Mouse (Mus musculus): Measurements from ENCODE around the gene Haspin. TPM values are rescaled to one million over a fixed set of nuclear protein-coding genes. Genes with fewer than 3 reads are reported as not detected.

Gene Haspin
- polyA plus RNA-seq (2014; fragmentation: Nextera tagmentation; extraction: Ambion mirVana): 7.9 and 8.8 TPM in 2 replicates

DNA sequence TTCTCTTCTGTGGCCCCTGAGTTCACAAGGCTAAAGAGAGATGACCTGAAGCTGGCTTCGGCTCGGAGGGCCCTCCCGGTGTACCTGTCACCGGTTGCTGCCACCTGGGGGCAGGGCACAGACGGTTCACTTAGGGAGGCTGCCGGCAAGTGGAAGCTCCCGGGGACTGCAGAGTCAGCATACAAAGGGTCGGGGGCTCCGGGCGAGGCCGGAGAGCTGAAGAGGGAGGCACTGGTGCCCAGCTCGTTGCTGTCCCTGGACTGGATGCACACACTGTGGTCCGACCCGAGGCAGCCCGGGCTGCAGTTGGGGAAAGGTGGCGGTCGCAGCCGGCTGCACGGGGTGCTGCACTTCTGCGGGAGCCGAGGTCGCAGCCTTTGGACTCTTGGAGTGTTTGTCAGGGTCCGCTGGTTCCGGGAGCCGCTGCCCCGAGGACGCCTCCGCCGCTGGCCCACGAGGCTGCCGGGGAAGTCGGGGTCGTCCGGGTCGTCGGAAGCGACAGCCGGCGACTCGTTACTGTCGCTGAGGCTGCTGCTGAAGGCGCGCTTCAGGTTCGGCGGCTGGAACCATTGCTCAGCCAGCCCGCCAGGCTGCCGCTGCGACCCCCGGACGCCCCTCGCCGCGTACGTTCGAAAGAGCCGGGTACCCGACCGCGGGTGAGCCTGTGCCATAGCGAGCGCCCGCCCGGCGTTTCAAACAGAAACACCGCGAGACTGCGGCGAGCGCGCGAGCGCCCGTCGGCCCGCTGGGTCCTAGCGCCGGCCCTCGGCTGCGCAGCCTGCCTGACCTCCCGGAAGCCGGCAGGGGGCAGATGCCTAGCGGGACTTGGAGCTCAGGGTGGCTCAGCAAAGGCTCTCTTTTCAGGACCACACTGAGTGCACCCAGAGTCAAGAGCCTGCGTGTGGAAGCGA is at the start of gene Haspin:
Gene Haspin, minus strand, starts transcription at position 704 of the 911 bp plus-strand sequence.
- peaks cover 7 to 28% of the 10 kb centered on the region in 2 experiments for H3K4me1 ChIP-seq (ENCODE audit: control insufficient read depth in 2 of 2, insufficient read depth in 2 of 2, low read length in 2 of 2)
- H3K9ac ChIP-seq (ENCODE audit: low read length): peak within 1 kb of the TSS; percentile 86
- peak within 1 kb of the TSS; percentile 87 for H3K4me2 ChIP-seq (ENCODE audit: low read length)
- H3K36me3 ChIP-seq (ENCODE audit: control insufficient read depth, insufficient read depth, low read length): peaks cover 18% of the 10 kb centered on the region
- no peaks in the 10 kb centered on the region for H3K9me3 ChIP-seq (ENCODE audit: control insufficient read depth, low read length)
- peak; percentile 85 for ATAC-seq (ENCODE audit: insufficient number of reproducible peaks, insufficient read depth, low FRiP score, low read depth)
- H3K4me3 ChIP-seq (ENCODE audit: control insufficient read depth in 1 of 2, insufficient read depth in 1 of 2, low read depth in 1 of 2, low read length in 2 of 2): peak within 1 kb of the TSS; percentile 84 to 89
- peak within 1 kb of the TSS in 1 of 2 experiments; percentile 6; a peak in 1 of 4 replicates for H3K27ac ChIP-seq (replicated peaks in 1 of 2; ENCODE audit: control insufficient read depth in 1 of 2, insufficient read depth in 1 of 2, low read depth in 2 of 2, low read length in 2 of 2)
- no peaks in the 10 kb centered on the region for H3K27me3 ChIP-seq (ENCODE audit: control insufficient read depth, insufficient read depth, low read length)
- WGBS: under 1% methylated on average over 81 of the region's 84 CpGs

DNA sequence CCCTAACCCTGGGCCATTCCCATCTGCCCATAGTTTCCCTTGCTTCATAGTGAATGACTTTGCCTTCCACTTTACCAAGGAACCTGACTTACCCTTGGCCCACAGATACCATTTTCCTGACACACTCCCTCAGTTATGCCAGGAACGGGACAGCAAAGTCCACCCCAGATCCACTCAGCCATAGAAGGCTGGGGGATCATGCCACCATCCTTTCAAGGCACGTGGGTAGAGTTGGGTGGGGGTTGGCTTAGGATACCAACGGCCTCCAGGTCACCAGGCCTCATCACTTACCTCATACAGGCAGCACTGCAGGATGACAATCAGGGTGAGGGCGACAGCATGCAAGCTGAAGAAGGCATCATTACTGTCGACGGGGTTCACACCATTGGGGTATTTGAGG is 49.1 kb upstream of the Haspin start:
- peaks cover 92% of the 10 kb centered on the region for H3K36me3 ChIP-seq (ENCODE audit: control insufficient read depth, insufficient read depth, low read length)

DNA sequence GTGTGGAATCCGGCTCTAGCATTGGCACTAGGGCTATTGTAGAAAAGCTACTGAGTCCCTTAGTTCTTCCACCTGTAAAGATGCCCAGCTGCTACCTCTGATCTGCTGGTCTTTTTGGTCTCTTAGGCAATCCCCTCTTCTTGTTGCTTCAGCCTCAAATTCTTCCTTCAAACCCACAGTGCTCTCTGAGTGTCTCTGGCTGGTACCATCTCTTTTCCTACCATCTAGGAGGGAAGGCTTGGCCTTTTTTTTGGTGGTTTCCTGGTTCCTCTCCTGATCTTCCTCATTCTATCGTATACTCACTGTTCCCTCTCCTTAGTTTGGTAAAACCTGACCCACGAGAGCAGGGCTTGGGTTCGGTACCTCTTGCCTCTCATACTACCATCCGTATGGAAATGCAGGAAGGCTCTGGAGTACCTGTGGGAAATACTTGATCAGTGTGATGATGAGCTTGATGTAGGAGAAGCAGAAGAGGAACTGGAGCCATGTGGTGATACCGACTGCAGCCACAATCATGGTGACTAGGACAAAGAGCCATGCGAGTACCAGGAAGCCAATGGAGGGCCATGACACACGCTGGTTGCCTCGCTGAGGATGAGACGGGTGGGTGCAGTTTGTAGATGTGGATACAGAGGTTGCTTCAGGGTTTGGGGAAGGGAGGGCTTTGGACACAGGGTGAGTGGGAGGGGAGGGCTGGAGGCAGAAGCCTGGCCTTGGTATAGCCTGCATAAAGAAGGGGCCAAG is 48.0 kb upstream of the Haspin start:
- no peak for ATAC-seq (ENCODE audit: insufficient number of reproducible peaks, insufficient read depth, low FRiP score, low read depth)
- WGBS: 85% methylated on average over 10 of the region's 10 CpGs
- Histone ChIP-seq H3K36me3 (ENCODE audit: control insufficient read depth, insufficient read depth, low read length) (peaks cover 85% of the 10 kb centered on the region), H3K4me2 (ENCODE audit: low read length) (no peak overlapping the region), H3K4me3 (ENCODE audit: control insufficient read depth in 1 of 2, insufficient read depth in 1 of 2, low read depth in 1 of 2, low read length in 2 of 2) (no peak overlapping the region), H3K4me1 (ENCODE audit: control insufficient read depth in 2 of 2, insufficient read depth in 2 of 2, low read length in 2 of 2) (no peaks in the 10 kb centered on the region), H3K9me3 (ENCODE audit: control insufficient read depth, low read length) (no peaks in the 10 kb centered on the region), H3K27ac (replicated peaks in 1 of 2; ENCODE audit: control insufficient read depth in 1 of 2, insufficient read depth in 1 of 2, low read depth in 2 of 2, low read length in 2 of 2) (no peak overlapping the region), H3K27me3 (ENCODE audit: control insufficient read depth, insufficient read depth, low read length) (no peaks in the 10 kb centered on the region), H3K9ac (ENCODE audit: low read length) (no peak overlapping the region)

More for the DNA sequence above, 49.1 kb upstream of the Haspin start:
- H3K9me3 ChIP-seq (ENCODE audit: control insufficient read depth, low read length): no peaks in the 10 kb centered on the region
- H3K27ac ChIP-seq (replicated peaks in 1 of 2; ENCODE audit: control insufficient read depth in 1 of 2, insufficient read depth in 1 of 2, low read depth in 2 of 2, low read length in 2 of 2): no peak overlapping the region
- 83% methylated on average over 6 of the region's 6 CpGs for WGBS
- H3K27me3 ChIP-seq (ENCODE audit: control insufficient read depth, insufficient read depth, low read length): no peaks in the 10 kb centered on the region
- no peak for ATAC-seq (ENCODE audit: insufficient number of reproducible peaks, insufficient read depth, low FRiP score, low read depth)
- H3K4me2 ChIP-seq (ENCODE audit: low read length): no peak overlapping the region
- no peak overlapping the region for H3K4me3 ChIP-seq (ENCODE audit: control insufficient read depth in 1 of 2, insufficient read depth in 1 of 2, low read depth in 1 of 2, low read length in 2 of 2)
- no peak overlapping the region for H3K9ac ChIP-seq (ENCODE audit: low read length)
- no peaks in the 10 kb centered on the region for H3K4me1 ChIP-seq (ENCODE audit: control insufficient read depth in 2 of 2, insufficient read depth in 2 of 2, low read length in 2 of 2)

DNA sequence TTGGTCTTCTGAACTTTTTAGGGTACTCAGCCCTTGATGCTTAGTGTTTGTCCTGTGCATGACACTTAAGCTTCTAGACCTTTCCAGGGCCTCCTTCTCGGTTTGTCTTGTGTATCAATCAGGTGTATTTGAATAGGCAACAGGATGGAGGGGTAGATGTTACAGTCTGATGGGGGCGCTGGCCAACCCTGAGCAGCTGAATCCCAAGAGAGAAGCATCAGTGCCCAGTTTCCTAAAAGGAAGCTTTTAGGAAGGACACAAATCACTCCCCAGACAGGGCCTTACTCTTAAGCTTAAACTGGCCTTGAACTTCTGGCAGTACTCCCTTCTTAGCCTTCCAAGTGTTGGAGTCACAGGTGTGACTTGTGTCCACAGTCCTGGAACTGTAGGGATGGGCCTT is 39.8 kb upstream of the Haspin start:
- WGBS: 5% methylated on average over 2 of the region's 2 CpGs
- ATAC-seq (ENCODE audit: insufficient number of reproducible peaks, insufficient read depth, low FRiP score, low read depth): no peak
- Histone ChIP-seq H3K4me3 (ENCODE audit: control insufficient read depth in 1 of 2, insufficient read depth in 1 of 2, low read depth in 1 of 2, low read length in 2 of 2) (peak overlapping the region; percentile 99), H3K9ac (ENCODE audit: low read length) (peak overlapping the region; percentile 94), H3K9me3 (ENCODE audit: control insufficient read depth, low read length) (no peaks in the 10 kb centered on the region), H3K27ac (replicated peaks in 1 of 2; ENCODE audit: control insufficient read depth in 1 of 2, insufficient read depth in 1 of 2, low read depth in 2 of 2, low read length in 2 of 2) (peak overlapping the region; percentile 70 to 98), H3K36me3 (ENCODE audit: control insufficient read depth, insufficient read depth, low read length) (peaks cover 51% of the 10 kb centered on the region), H3K4me2 (ENCODE audit: low read length) (peak overlapping the region; percentile 70), H3K27me3 (ENCODE audit: control insufficient read depth, insufficient read depth, low read length) (no peaks in the 10 kb centered on the region), H3K4me1 (ENCODE audit: control insufficient read depth in 2 of 2, insufficient read depth in 2 of 2, low read length in 2 of 2) (peaks cover 10 to 26% of the 10 kb centered on the region in 2 experiments)

DNA sequence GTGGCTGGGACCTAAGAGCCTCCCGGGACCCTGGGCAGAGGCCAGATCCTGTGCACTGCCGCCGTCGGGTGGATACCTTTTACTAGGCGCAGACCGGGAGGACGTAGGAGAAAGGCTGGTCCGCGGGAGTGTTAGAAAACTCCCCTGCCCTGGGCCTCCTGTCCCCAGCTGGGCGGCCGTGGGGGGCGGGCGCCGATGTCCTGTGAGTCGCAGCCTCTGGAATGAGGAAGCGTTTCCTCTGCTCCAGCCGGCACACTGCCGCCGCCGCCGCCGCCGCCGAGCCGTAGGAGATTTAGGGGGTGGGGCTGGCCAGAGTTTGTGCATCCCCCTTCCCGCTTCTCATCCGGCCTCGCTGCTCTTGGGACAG is 39.4 kb upstream of the Haspin start:
- peak overlapping the region; percentile 70 for H3K4me2 ChIP-seq (ENCODE audit: low read length)
- peaks cover 12 to 28% of the 10 kb centered on the region in 2 experiments for H3K4me1 ChIP-seq (ENCODE audit: control insufficient read depth in 2 of 2, insufficient read depth in 2 of 2, low read length in 2 of 2)
- ATAC-seq (ENCODE audit: insufficient number of reproducible peaks, insufficient read depth, low FRiP score, low read depth): peak; percentile 87
- no peaks in the 10 kb centered on the region for H3K9me3 ChIP-seq (ENCODE audit: control insufficient read depth, low read length)
- under 1% methylated on average over 28 of the region's 28 CpGs for WGBS
- H3K36me3 ChIP-seq (ENCODE audit: control insufficient read depth, insufficient read depth, low read length): peaks cover 49% of the 10 kb centered on the region
- peak overlapping the region; percentile 94 for H3K9ac ChIP-seq (ENCODE audit: low read length)
- H3K27me3 ChIP-seq (ENCODE audit: control insufficient read depth, insufficient read depth, low read length): no peaks in the 10 kb centered on the region
- peak overlapping the region; percentile 98 to 100 for H3K27ac ChIP-seq (replicated peaks in 1 of 2; ENCODE audit: control insufficient read depth in 1 of 2, insufficient read depth in 1 of 2, low read depth in 2 of 2, low read length in 2 of 2)
- H3K4me3 ChIP-seq (ENCODE audit: control insufficient read depth in 1 of 2, insufficient read depth in 1 of 2, low read depth in 1 of 2, low read length in 2 of 2): peak overlapping the region; percentile 99

DNA sequence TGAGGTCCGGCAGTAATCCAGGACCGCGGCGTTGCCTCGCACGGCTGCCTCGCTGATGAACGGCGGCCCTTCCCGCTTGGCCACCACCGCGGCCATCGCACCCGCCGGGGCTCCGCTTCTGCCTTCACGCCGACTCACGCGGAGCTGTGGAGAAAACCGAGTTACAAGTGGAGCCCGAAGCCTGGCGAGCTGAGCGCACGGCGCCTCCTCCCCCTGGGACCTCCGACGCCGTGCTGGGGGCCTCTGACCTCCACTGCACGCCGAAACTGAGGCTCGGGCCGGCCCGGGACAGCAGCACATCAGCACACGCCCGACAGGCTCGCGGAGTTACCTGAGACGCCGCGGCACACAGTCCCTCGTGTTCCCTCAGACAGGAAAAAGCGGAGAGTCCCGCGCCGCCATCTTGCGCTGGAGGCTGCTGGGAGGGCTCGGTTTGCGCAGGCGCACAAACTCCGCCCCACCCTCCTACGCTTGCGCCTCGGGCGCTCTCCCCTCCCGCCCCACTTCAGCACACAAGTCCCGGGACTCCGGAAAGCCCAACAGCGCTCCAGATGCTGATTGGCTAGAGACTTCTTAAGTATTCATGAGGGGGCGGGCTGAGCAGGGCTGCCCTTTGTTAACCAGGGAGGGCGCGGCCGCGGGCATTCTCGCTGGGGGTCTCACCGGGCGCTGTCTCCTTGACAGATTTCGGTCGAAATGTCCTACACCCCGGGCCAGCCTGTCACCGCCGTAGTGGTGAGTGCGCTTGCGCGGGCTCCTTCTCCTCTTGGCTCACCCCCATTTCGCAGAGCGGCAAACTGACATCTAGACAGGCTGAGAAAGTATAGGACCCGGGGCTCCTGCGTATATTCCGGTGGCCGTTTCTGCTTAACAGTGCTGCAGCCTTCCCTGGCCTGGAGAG is 38.8 kb upstream of the Haspin start, which contains the start of the genes Emc6 and Tax1bp3:
Gene Emc6, minus strand, starts transcription at position 430 of the 901 bp plus-strand sequence.
Gene Tax1bp3, plus strand, starts transcription at position 476 of the 901 bp plus-strand sequence.
- ATAC-seq (ENCODE audit: insufficient number of reproducible peaks, insufficient read depth, low FRiP score, low read depth): peak; percentile 97
- Histone ChIP-seq H3K27me3 (ENCODE audit: control insufficient read depth, insufficient read depth, low read length) (no peaks in the 10 kb centered on the region), H3K27ac (replicated peaks in 1 of 2; ENCODE audit: control insufficient read depth in 1 of 2, insufficient read depth in 1 of 2, low read depth in 2 of 2, low read length in 2 of 2) (peak within 1 kb of the TSS; percentile 98 to 100), H3K4me3 (ENCODE audit: control insufficient read depth in 1 of 2, insufficient read depth in 1 of 2, low read depth in 1 of 2, low read length in 2 of 2) (peak within 1 kb of the TSS; percentile 99), H3K9ac (ENCODE audit: low read length) (peak within 1 kb of the TSS; percentile 95), H3K9me3 (ENCODE audit: control insufficient read depth, low read length) (no peaks in the 10 kb centered on the region), H3K36me3 (ENCODE audit: control insufficient read depth, insufficient read depth, low read length) (peaks cover 43% of the 10 kb centered on the region), H3K4me1 (ENCODE audit: control insufficient read depth in 2 of 2, insufficient read depth in 2 of 2, low read length in 2 of 2) (peaks cover 17 to 35% of the 10 kb centered on the region in 2 experiments), H3K4me2 (ENCODE audit: low read length) (peak within 1 kb of the TSS; percentile 81)
- under 1% methylated on average over 81 of the region's 81 CpGs for WGBS

All from heart, embryonic 14.5 days (tissue).